Mouse (Mus musculus): ENCODE results near the gene Itgam.

Gene Itgam

GRCm38 (mm10) chr7:128057860-128058259 is 4.6 kb upstream of the Itgam start:
- DNase-seq (ENCODE audit: low spot score in 2 of 2) = no peak

GRCm38 (mm10) chr7:128058576-128058975 is 3.9 kb upstream of the Itgam start:
- no peak for DNase-seq (ENCODE audit: low spot score in 2 of 2)

GRCm38 (mm10) chr7:128059091-128059490 is 3.3 kb upstream of the Itgam start:
- DNase-seq (ENCODE audit: low spot score in 2 of 2) = no peak

GRCm38 (mm10) chr7:128063211-128063781 is 856 bp downstream of the Itgam start:
- DNase-seq (ENCODE audit: low spot score in 2 of 2) = no peak

- DNase-seq (ENCODE audit: low spot score in 2 of 2) = no peak
Observed at GRCm38 (mm10) chr7:128065547-128065946, 3.1 kb downstream of the Itgam start.

GRCm38 (mm10) chr7:128067847-128068246 is 5.4 kb downstream of the Itgam start:
- DNase-seq (ENCODE audit: low spot score in 2 of 2) = no peak

- DNase-seq (ENCODE audit: low spot score in 2 of 2) = no peak
Observed at GRCm38 (mm10) chr7:128069844-128070243, 7.4 kb downstream of the Itgam start.

- no peak for DNase-seq (ENCODE audit: low spot score in 2 of 2)
Observed at GRCm38 (mm10) chr7:128071816-128072215, 9.4 kb downstream of the Itgam start.

- no peak for DNase-seq (ENCODE audit: low spot score in 2 of 2)
Observed at GRCm38 (mm10) chr7:128080012-128080411, 17.6 kb downstream of the Itgam start.

- no peak for DNase-seq (ENCODE audit: low spot score in 2 of 2)
Observed at GRCm38 (mm10) chr7:128089141-128089540, 26.7 kb downstream of the Itgam start.

GRCm38 (mm10) chr7:128098135-128098534 is 35.7 kb downstream of the Itgam start:
- DNase-seq (ENCODE audit: low spot score in 2 of 2) = no peak

- no peak for DNase-seq (ENCODE audit: low spot score in 2 of 2)
Observed at GRCm38 (mm10) chr7:128100742-128101357, 38.4 kb downstream of the Itgam start.

- DNase-seq (ENCODE audit: low spot score in 2 of 2) = peak; percentile 15 to 17
Observed at GRCm38 (mm10) chr7:128105246-128105645, 42.8 kb downstream of the Itgam start.

GRCm38 (mm10) chr7:128107462-128107861 is 45.0 kb downstream of the Itgam start:
- DNase-seq (ENCODE audit: low spot score in 2 of 2) = no peak

- no peak for DNase-seq (ENCODE audit: low spot score in 2 of 2)
Observed at GRCm38 (mm10) chr7:128110314-128110713, 47.9 kb downstream of the Itgam start.

GRCm38 (mm10) chr7:128112131-128112530 is 49.7 kb downstream of the Itgam start:
- DNase-seq (ENCODE audit: low spot score in 2 of 2) = no peak

GRCm38 (mm10) chr7:128114371-128115105 is 52.1 kb downstream of the Itgam start:
- DNase-seq (ENCODE audit: low spot score in 2 of 2) = no peak

- no peak for DNase-seq (ENCODE audit: low spot score in 2 of 2)
Observed at GRCm38 (mm10) chr7:128115211-128115958, 52.9 kb downstream of the Itgam start.

GRCm38 (mm10) chr7:128116396-128116795 is 54.0 kb downstream of the Itgam start:
- no peak for DNase-seq (ENCODE audit: low spot score in 2 of 2)

GRCm38 (mm10) chr7:128119726-128120490 is 57.5 kb downstream of the Itgam start:
- no peak for DNase-seq (ENCODE audit: low spot score in 2 of 2)
